Mouse (Mus musculus) lung, postnatal 0 days (tissue): Measurements from ENCODE around the gene Pnpla7. TPM values are rescaled to one million over a fixed set of nuclear protein-coding genes. Genes with fewer than 3 reads are reported as not detected.

Experiments used
- ATAC-seq: fragments of 200-750 bp; cut with Nextera tagmentation; 2 replicates; pipeline ENCODE4 v1.8.0; 2017; ENCODE audit warnings: moderate library complexity
- DNase-seq: peaks from one replicate; pipeline ENCODE4 v3.0.0-alpha.2; 2016; ENCODE audit warnings: low spot score
- H3K27ac ChIP-seq: fragments of 300-500 bp; sonication (generic); 2 replicates; pipeline ENCODE4 v1.5.1; 2014; ENCODE audit warnings: antibody characterized with exemption, mild to moderate bottlenecking, low read length, mixed read lengths
- H3K27me3 ChIP-seq: fragments of 300-500 bp; sonication (generic); replicated peaks from 2 replicates; pipeline ENCODE4 v1.6.1; 2014; ENCODE audit warnings: low read length, mixed read lengths; ENCODE audit not compliant: insufficient read depth
- H3K36me3 ChIP-seq: fragments of 300-500 bp; sonication (generic); 2 replicates; pipeline ENCODE4 v1.6.1; 2014; ENCODE audit warnings: low read length, mixed read lengths; ENCODE audit not compliant: insufficient read depth
- H3K4me1 ChIP-seq: fragments of 300-500 bp; sonication (generic); 2 replicates; pipeline ENCODE4 v1.6.1; 2014; ENCODE audit warnings: antibody characterized with exemption, low read depth, low read length, mixed read lengths; ENCODE audit not compliant: insufficient read depth
- H3K4me2 ChIP-seq: fragments of 300-500 bp; sonication (generic); replicated peaks from 2 replicates; pipeline ENCODE4 v1.6.1; 2014; ENCODE audit warnings: low read depth, mild to moderate bottlenecking, low read length, moderate library complexity, mixed read lengths
- H3K4me3 ChIP-seq: fragments of 300-500 bp; sonication (generic); 2 replicates; pipeline ENCODE4 v1.5.1; 2014; ENCODE audit warnings: low read depth, low read length
- H3K9ac ChIP-seq: fragments of 300-500 bp; sonication (generic); replicated peaks from 2 replicates; pipeline ENCODE4 v1.6.1; 2014; ENCODE audit warnings: low read depth, mild to moderate bottlenecking
- H3K9me3 ChIP-seq: fragments of 300-500 bp; sonication (generic); 2 replicates; pipeline ENCODE4 v1.6.1; 2016; ENCODE audit warnings: low read length, mixed read lengths
- CTCF ChIP-seq: IDR thresholded peaks from 2 replicates; pipeline ENCODE4 v1.5.1; 2016; ENCODE audit warnings: antibody characterized with exemption, mild to moderate bottlenecking
- EP300 ChIP-seq: IDR thresholded peaks from 2 replicates; pipeline ENCODE4 v1.6.1; 2016; ENCODE audit warnings: antibody characterized with exemption, mild to moderate bottlenecking, control low read depth
- WGBS: fragments of 180-500 bp; shearing (Covaris S2); extraction: QIAGEN DNeasy Blood & Tissue Kit; methylation state at CpG from one replicate; pipeline ENCODE4 v1.1.7; 2014; 5-methylcytosine and 5-hydroxymethylcytosine counted together
- polyA plus RNA-seq: library from polyadenylated mRNA; unstranded; fragments of >200 nt; fragmentation: Nextera tagmentation; extraction: Ambion mirVana; gene quantifications from 2 replicates; pipeline ENCODE4 v1.2.1, GENCODE M21; 2015

The Pnpla7 gene
- polyA plus RNA-seq, 1 experiment from 2014 or later: 8.4 TPM

DNA sequence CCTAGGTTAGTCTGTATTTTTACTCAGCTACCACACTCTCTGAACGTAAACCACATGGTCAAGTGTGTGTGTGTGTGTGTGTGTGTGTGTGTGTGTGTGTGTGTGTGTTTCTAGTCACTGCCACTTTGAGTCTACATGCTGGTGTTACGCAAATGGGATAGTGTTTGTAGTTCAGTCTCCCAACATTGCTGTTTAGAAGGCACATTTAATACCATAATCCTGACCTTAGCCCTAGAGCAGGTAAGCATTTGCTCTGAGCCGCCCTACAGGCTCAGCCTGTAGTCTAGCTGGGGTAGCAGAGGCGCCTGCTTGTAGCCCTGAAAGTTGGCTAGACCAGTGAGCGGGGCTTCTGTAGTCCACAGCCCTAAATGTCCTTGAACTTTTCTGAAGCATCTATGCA, 87.7 kb downstream of the Pnpla7 start:
- no peak overlapping the region for H3K4me3 ChIP-seq
- ATAC-seq: no peak
- DNase-seq: no peak
- H3K4me2 ChIP-seq: no peak overlapping the region
- no peaks in the 10 kb centered on the region for H3K27me3 ChIP-seq
- TF ChIP-seq CTCF (no peak), EP300 (no peak)
- no peaks in the 10 kb centered on the region for H3K4me1 ChIP-seq
- H3K9me3 ChIP-seq: no peaks in the 10 kb centered on the region
- no peak overlapping the region for H3K9ac ChIP-seq
- 90% methylated on average over 5 of the region's 5 CpGs for WGBS
- no peaks in the 10 kb centered on the region for H3K36me3 ChIP-seq
- no peak overlapping the region for H3K27ac ChIP-seq

- TF ChIP-seq EP300 (no peak), CTCF (no peak)
- H3K27ac ChIP-seq: no peak overlapping the region
- 97% methylated on average over 1 of the region's 1 CpGs for WGBS
- DNase-seq (no peak), ATAC-seq (no peak)
- H3K27me3 ChIP-seq: no peaks in the 10 kb centered on the region
- H3K9ac ChIP-seq: no peak overlapping the region
- H3K4me3 ChIP-seq: no peak overlapping the region
- no peaks in the 10 kb centered on the region for H3K9me3 ChIP-seq
- no peaks in the 10 kb centered on the region for H3K4me1 ChIP-seq
- H3K36me3 ChIP-seq: no peaks in the 10 kb centered on the region
- H3K4me2 ChIP-seq: no peak overlapping the region
These were observed 88.5 kb downstream of the Pnpla7 start for GRCm38 (mm10) chr2:25064285-25064684.

DNA sequence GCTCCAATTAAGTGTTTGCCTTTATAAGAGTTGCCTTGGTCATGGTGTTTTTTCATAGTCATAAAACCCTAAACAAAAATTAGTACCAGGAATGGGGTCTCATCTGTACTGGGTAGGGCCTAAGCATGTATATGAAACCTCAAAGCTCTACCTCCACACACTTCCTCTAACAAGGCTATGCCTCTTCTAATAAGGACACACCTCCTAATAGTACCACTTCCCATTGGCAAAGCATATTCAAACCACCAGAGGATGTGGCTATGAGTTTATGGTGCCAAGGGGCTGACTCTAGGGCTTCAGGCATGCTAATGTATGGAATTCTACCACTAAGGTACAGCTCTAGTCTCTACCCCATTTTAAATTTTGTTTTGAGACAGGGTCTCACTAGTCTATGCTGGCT, 89.7 kb downstream of the Pnpla7 start:
- no peak for ATAC-seq
- Histone ChIP-seq H3K4me2 (no peak overlapping the region), H3K4me3 (no peak overlapping the region), H3K4me1 (no peaks in the 10 kb centered on the region), H3K36me3 (no peaks in the 10 kb centered on the region), H3K9me3 (no peaks in the 10 kb centered on the region), H3K27me3 (no peaks in the 10 kb centered on the region), H3K27ac (no peak overlapping the region), H3K9ac (no peak overlapping the region)
- no peak for DNase-seq
- TF ChIP-seq CTCF: no peak
- no peak for TF ChIP-seq EP300

GRCm38 (mm10) chr2:25066552-25066951, 90.7 kb downstream of the Pnpla7 start:
- ATAC-seq: no peak
- no peak overlapping the region for H3K4me3 ChIP-seq
- WGBS: 73% methylated on average over 4 of the region's 4 CpGs

GRCm38 (mm10) chr2:25069537-25069936, 93.7 kb downstream of the Pnpla7 start:
- Histone ChIP-seq H3K9me3 (no peaks in the 10 kb centered on the region), H3K9ac (no peak overlapping the region), H3K36me3 (no peaks in the 10 kb centered on the region), H3K4me3 (no peak overlapping the region), H3K4me1 (no peaks in the 10 kb centered on the region), H3K27me3 (no peaks in the 10 kb centered on the region), H3K27ac (no peak overlapping the region), H3K4me2 (no peak overlapping the region)
- WGBS: 69% methylated on average over 4 of the region's 4 CpGs
- no peak for TF ChIP-seq CTCF
- no peak for ATAC-seq
- no peak for DNase-seq

More at GRCm38 (mm10) chr2:25066552-25066951, 90.7 kb downstream of the Pnpla7 start:
- no peak overlapping the region for H3K4me2 ChIP-seq
- H3K27me3 ChIP-seq: no peaks in the 10 kb centered on the region
- TF ChIP-seq CTCF: no peak
- TF ChIP-seq EP300: no peak
- H3K9me3 ChIP-seq: no peaks in the 10 kb centered on the region
- DNase-seq: no peak
- no peak overlapping the region for H3K9ac ChIP-seq
- no peak overlapping the region for H3K27ac ChIP-seq
- no peaks in the 10 kb centered on the region for H3K36me3 ChIP-seq
- no peaks in the 10 kb centered on the region for H3K4me1 ChIP-seq

- no peak overlapping the region for H3K4me2 ChIP-seq
- no peak overlapping the region for H3K27ac ChIP-seq
- H3K27me3 ChIP-seq: no peaks in the 10 kb centered on the region
- WGBS: 91% methylated on average over 4 of the region's 4 CpGs
- H3K9me3 ChIP-seq: no peaks in the 10 kb centered on the region
- no peak overlapping the region for H3K9ac ChIP-seq
- H3K4me3 ChIP-seq: no peak overlapping the region
- TF ChIP-seq CTCF (peak; percentile 23), EP300 (no peak)
- H3K36me3 ChIP-seq: no peaks in the 10 kb centered on the region
- DNase-seq (no peak), ATAC-seq (no peak)
- no peaks in the 10 kb centered on the region for H3K4me1 ChIP-seq
These were observed 96.6 kb downstream of the Pnpla7 start for GRCm38 (mm10) chr2:25072398-25072797.

DNA sequence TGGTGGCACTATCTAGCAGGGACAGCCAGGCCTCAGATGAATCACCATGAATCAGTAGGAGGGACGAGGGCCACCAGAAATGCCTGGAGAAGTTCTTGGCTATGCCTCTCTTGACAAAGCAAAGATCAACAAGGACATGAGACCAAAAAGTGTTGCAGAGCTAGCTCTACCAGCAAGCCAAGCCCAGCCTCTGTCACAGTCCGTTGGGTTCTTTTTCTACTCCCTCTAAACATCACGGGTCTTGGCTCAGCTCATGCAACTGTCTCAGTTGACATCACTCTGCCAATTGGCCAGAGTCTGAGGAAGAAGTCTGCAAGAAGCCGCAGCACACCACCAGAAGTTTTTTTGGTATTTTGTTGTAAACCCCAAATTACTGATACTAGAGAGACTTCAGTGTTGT, 99.7 kb downstream of the Pnpla7 start:
- ATAC-seq (no peak), DNase-seq (no peak)
- H3K9me3 ChIP-seq: no peaks in the 10 kb centered on the region
- 62% methylated on average over 4 of the region's 4 CpGs for WGBS
- H3K4me3 ChIP-seq: no peak overlapping the region
- H3K27me3 ChIP-seq: no peaks in the 10 kb centered on the region
- no peak overlapping the region for H3K4me2 ChIP-seq
- H3K36me3 ChIP-seq: no peaks in the 10 kb centered on the region
- H3K27ac ChIP-seq: no peak overlapping the region
- H3K9ac ChIP-seq: no peak overlapping the region
- H3K4me1 ChIP-seq: no peaks in the 10 kb centered on the region
- no peak for TF ChIP-seq CTCF
- TF ChIP-seq EP300: no peak
